Mouse (Mus musculus): Measurements from ENCODE around the gene Abcc4.

The Abcc4 gene

DNA sequence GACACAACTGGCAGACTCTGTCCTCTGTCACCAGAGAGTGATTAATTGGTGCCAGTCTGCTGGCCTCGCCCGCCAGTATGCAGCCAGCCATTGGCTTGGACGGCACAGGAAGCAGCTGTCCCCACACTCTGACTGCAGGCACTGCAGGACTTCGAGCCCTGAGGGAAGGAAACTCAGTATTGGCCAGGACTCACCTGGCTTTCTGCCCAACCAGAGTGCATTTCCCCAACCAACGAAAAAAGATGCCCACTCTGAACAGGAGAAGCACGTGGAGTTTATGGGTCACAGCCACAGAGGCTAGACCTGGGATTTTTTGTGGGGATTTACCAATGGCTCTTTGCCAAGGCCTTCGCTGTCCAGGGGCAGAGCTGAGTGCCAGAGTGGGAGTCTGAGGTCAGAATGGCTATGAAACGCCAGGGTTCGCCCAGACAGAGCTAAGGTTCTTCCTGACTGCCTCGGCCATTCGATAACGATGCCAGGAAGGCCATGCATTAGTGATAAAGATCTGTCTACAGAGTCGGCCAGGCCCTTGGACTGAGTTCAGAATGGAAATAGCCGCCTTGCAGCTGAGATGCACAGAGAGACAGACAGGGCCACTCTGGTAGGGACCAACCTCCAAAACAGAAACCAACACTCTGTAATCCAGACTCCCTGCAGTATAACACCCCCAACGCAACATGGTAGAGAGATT lies 70.4 kb downstream of the Abcc4 start:
- peak; percentile 91 for DNase-seq

DNA sequence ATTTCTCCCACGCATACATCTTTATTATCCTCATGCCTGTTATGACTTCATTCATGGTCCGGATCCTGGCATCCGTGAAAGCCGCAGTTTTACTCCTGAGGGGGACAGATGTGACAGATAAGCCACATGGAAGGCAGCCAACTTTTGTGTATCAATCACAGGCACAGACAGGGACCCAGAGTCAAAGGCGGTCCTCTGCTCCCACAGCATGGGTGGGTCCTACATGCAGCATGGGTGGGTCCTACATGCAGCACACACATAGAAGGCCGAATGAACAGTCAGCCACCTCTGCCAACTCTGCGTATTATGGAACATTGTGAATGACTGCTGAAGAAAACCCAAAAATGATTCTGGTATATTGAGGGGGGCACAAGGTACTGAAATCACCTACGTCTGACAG lies 76.4 kb downstream of the Abcc4 start:
- no peak for DNase-seq

DNA sequence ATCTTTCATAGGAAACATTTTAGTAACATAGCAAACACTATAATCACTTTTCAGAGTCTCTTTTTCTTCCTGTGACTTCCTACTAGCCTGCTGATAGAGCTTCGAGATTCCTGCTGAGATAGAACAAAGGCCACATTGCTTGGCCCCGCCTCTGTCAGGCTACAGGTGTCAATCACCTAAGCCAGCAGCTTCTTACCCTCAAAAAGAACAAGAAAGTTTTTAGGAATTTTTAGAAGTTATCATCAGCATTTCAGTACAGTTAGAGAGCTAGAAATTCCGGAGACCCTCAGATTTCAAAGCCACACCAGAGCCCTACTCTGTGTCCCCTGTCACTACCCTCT lies 84.6 kb downstream of the Abcc4 start:
- peak; percentile 24 for DNase-seq

DNA sequence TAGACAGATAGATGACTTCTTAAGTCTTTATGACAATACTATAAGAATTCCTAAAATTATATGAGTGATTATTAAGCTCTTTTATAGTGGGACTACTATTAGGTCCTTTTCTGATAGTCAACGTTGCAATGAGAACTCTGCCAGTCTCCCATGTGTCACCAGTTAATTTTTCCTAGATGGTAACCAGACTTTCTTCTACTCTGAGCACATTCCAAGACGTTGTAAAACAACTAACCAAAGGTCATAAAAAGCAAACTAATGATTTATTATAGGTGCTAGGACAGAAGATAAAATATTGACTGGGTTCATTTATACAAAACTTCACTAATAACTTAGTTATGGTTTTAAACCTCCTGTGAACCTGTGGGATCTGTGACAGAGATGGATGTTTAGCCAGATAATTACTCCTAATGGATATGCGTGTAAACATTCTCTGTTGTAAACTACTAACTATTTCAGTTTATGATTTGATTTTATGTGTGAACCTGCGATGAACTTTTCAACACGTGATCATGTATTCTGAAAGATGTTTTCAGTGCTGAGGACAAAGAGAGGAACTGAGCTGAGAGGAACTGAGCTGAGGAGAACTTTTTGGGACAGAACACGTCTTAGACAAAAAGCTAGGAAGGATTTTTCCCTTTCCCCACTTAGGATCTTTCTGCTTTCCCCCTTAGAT lies 85.1 kb downstream of the Abcc4 start:
- DNase-seq, result no peak

DNA sequence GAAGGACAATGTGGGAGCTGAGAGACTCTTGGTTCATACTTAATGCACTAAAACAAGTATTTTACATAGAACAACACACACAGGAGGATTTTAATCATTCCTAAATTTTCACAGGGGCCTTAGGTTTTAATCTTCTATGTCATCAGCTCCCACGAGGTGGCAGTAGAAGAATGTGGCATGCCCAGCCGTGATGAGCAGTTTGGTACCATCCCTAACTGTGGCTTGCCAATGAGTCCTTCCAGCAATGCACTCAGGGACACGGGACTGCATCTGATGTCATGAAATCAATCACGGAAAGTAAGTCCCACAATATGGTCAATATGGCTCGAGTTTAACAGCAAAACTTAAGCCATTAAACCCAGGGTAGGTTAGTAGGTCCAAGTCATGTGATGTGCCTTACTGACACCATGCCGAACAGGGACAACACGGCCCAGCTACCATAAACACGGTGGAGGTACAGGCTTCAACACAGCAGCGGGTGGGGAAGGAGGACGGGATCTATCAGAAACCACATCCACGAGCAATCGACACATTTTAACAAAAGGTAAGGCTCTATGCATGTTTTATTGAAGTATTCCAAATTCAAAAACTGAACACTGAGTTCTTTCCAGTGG lies 89.2 kb downstream of the Abcc4 start:
- peak; percentile 74 for DNase-seq

DNA sequence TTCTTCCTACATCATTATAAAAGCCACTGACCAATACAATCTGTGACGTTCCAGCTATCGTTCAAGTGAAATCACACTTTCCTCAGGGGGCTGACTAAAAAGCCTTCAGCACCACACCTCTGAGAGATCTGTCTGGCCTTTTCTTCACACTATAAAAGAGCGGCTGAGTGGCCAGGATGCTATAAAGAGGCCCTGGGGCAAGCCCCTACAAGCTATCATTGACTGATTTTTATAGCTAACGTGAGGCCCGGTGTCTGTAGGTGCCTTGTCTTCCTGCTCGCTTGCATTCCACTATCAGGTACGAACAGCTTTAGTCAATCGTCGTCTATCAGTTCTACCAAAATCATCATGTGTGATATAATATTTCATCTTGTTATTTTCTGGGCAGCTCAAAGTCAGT lies 92.3 kb downstream of the Abcc4 start:
- DNase-seq, result no peak

DNA sequence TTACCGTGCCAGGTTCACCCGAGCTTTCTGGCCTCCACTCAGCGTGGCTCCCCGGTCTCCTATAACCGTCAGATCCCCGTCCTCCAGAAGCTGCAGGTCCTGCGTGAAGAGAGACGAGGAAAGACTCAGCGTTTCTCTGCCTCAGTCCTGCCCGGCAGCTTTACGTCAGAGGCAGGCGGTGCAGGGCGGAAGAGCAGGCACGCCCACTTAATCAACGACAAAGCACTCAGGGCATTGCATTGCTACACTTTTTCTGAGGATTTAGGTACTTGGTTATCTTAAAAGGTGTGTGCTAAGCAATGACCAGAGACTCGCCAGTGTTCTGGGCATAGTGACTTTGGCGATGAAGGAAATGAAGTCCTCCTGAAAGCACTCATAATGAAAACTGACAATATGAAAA lies 94.3 kb downstream of the Abcc4 start:
- no peak for DNase-seq

DNA sequence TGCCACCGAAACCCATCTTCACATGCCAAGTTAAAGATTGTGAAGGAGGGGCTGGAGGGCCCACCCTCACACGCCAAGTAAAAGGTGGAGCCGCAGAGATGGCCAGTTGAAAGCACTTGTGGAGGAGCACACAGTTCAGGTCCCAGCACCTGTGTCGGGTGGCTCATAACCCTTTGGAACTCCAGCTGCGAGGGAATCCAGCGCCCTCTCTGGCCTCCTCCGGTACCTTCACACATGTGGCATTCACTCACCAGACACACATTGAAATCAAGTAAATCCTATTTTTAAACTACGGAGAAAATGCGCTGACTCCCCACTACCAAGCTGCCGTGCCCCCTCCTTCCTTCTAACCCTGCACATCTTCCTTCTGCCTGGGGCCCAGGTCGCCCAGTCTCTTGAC lies 95.2 kb downstream of the Abcc4 start:
- no peak for DNase-seq

DNA sequence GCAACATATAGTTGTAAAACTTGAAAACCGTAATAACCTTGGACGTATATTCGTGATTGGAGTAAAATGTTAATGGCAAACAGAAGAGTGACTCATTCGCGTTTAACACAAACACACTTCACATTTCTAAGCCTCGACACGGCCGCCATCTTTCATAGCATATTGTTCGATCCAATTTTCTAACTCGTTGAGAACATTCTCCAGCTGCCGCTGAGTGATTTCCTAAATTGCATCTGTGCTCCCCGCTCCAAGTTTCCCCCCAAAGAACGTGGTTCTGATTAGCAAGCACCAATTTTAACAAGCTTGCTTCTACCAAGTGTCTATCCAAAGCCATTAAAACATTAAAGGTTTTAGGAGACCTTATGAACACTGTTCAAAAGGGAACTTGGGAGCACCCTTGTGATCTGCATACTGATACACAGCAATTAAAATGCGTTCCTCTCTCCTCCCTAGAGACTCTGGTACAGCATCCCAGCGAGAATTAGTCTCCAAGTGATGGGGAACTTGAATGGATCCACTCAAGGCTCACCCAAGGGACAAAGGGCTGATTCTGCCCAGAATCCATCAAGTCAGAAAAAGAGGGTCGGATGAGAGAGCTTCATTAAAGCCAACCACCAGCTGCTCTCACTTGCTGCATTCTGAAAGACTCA lies 97.1 kb downstream of the Abcc4 start:
- no peak for DNase-seq

DNA sequence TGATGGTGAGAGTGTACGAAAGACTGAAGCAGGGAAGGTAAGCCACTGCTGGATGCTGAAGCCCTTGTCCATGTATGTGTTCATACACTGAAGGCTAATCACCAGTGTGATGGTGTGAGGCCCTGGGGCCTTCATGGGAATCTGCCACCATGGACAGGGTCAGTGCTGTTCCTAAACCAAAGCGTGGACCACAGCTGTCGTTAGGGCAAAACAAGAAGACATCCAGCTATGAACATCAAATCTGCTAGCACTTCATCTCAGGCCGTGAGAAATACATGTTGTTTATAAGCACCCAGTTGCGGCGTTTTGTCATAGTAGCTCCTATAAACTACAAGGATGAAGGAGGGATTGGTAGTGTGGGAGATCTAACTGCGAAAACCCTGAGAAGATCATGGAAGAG lies 97.7 kb downstream of the Abcc4 start:
- DNase-seq, result no peak

DNA sequence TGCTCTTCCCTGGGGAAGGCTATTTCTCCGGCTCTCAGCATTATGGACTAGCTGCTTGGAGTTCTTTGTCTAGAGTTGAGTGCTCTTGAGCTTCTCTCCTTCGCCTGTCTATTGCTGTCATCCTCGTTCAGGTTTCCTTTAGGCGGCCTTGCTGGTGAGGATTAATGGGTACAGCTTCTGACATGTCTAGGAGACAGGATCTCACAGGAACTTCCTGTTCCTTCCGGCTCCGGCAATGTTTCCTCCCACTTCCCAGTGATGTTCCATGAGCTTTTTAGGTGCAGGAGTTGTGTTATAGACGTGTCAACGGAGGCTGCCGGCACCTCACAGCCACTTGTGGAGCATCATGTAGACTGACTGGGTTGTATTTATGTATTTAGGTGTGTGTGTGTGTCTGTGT lies 99.5 kb downstream of the Abcc4 start:
- peak; percentile 18 for DNase-seq

DNA sequence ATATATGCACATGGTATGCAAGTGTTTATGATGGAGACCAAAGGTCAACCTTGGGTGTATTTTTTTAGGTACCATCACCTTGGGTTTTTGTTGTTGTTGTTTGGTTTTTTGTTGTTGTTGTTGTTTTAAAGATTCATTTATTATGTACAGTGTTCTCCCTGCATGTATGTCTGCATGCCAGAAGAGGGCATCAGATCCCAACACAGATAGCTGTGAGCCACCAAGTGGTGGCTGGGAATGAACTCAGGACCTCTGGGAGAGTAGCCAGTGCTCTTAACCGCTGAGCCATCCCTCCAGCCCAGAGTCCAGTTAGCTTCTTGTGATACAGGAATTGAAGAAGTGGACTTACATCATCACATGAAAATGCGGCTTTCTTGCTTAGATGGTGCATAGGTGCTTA lies 101.1 kb downstream of the Abcc4 start:
- DNase-seq, result no peak

DNA sequence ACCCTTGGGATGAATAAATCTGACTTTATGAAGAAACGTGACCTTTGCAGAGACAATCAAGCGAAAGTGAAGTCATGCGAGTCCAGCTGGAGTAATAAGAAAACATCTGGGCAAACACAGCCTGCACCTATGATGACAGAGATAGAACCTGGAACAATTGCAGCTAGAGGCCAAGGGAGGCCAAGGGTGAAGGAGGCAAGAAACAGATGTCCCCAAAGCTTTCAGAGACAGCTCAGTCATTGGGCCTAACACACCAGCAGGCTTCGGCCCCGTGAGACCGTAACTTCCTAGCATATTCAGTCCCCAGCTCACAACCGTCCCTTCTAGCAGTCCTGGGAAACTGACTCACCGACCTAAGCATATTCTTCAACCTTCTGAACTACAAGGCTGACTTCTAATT lies 104.0 kb downstream of the Abcc4 start:
- no peak for DNase-seq

DNA sequence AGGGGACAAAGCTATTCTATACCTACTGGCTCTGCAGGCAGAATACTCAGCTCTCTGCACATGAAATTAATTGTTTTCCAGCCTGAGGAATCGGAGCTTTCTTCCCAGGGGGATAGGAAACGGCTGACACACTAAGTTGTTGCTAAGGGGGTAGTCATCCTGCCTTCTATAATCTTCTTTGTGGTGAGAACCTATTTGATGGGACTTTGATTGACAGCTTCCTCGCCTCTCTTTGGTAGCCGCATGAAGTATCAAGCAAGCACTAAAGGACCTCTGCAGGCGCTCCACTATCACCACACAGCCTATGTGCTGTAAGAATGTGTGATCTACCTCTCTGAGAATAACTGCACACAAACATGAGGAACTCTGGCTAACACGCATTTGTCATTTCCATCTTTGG lies 105.3 kb downstream of the Abcc4 start:
- DNase-seq, result no peak

DNA sequence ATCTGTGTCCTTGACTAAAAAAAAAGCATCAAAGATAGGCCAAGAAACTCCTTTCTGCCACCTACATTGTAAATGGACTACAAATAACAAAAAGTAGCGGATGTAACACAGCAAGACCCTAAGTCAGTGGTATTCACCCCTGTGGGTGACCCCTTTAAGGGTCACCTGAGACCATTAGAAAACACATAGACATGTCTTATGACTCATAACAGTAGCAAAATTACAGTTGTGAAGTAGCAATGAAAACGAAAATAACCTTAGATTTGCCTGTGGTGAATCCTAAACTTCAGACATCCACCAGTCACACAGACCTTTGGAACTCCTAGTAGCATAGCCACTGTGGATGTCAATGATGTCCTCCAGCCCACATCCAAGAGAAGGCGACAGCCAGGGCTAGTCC lies 107.3 kb downstream of the Abcc4 start:
- DNase-seq, result no peak

DNA sequence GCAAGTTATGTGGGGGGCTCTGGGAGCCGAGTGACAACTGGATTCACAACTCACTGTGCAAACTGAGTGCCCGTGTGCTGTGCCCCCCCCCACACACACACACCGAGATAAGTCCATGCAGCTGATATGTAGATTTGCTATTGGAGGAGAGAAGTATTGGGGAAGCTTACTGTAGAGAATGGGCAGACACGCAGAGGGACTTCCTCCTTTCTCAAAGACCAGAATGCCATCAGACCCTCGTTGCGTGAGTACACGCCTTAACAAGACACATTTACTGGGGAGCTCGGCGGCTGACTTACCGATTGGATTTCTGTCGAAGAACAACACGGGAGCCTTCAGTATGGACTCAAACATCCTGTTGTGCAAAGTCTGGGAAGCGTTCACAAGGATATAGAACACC lies 111.6 kb downstream of the Abcc4 start:
- DNase-seq, result no peak

DNA sequence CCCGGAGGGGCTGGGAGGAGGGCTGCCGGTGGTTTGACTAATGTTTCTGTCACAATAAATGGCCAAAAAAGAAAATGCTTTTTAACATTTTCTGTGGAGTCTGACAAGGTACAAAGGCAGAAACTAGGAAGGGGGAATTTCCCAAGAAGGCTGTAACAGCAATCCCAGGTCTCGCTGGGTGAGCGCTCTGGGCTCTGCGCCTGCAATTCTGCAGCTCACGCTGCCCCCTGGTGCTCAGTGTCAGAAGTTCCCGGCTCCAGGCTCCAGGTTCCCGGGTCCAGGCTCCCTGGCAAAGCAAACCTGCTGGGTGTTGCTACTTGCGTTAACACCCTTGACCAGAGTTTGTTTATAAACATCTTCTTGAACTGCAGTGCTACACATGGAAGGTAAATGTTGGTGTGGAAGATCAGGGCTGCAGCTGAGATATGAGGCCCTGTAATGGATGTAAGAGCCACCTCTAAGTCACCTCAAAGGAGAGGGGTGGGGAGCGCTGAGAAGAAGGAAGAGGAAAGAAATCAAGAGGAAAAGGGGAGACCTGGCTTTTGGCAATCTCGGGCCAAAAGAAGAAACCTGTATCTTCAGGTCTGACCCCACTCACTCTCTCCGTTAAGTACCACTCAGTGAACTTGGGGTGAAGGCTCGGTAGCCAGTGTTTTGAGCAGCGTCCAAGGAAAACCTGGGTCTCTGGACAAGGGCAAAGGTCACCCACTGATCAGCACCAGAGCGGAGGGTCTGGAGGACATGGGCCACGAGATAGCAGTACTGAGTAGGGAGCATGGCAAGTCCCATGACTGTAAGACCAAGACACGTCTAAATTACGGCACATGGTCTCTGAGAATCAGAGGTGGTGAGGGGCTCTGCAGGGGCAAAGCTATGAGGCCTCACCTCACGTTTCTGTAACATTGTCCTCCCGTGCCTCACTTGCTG lies 114.3 kb downstream of the Abcc4 start:
- DNase-seq, result peak; percentile 82

DNA sequence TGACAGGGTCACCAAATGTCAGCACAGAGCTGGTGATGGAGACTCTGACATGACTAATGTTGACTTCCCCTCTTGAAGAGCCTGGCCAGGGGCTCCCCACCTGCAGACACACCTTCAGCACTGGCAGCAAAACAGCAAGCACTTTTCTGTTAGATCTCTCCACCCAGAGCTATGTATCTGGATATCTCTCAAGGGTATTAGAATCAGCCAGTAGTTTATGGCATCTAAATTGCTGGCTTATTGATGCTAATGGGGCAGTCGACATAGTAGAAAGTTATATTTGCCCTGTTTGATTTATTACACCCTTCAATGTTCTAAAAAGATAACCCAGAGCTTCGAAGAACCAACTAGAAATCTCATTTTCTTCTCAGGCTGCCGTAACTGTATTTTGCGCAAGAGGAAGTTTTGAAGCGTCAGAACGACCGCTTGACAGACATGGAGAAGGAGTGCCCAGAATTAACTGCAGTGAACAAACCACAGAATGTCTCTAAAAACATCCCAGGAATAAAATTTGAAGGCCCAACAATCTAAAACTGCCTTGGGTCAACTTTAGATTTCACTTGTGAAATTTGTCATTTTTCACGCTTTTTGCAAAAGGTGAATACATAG lies 123.6 kb downstream of the Abcc4 start:
- DNase-seq, result no peak

DNA sequence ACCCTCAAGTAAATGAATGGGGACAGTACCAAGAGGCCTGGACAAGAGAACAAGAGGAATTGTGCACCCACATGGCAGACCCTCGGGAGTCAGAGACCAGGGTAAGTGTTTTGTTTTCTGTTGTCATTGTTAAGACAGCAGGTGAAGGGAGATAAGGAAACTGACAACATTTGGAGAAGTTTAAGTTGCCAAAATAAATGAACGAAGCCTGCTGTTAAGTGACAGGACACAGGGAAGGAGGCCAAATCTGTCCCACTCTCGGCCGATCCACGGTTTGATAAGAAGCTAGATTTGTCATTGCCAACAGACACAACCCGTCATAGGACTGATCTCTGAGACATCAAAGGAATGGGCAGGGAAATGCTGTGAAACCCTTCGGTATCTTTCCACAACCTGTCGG lies 124.3 kb downstream of the Abcc4 start:
- DNase-seq, result no peak

DNA sequence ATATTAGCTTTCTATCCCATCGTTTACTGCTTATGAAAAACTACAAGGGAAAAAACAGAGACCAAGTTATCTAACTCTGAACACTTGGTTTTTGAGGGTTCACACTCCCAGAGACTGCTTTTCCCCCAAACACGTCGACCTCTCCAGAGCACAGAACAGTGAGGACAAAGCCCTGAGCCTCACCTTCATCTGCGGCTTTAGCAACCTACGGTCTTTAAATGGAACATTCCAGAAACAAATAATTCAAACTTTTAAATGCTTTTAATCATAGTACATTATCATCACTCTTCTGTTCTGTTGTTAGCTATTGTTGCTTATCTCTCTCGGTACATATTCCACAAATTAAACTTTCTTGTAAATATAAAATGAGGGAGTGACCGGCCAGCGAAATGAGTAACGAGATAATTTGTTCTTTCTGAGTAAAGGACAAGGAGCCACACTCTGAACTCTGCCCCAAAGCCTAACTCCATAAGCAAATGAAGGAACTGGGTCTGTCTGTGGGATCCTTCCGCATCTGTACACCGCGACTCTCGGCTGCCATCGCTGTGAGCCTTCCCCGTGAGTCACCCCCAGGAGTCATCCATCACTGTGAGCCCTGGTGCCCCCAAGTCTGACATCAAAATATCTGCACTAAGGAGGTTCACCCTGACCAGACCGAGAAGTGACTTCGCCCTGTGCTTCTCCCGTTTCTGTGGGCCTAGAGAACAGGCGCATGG lies 126.8 kb downstream of the Abcc4 start:
- DNase-seq, result no peak

DNA sequence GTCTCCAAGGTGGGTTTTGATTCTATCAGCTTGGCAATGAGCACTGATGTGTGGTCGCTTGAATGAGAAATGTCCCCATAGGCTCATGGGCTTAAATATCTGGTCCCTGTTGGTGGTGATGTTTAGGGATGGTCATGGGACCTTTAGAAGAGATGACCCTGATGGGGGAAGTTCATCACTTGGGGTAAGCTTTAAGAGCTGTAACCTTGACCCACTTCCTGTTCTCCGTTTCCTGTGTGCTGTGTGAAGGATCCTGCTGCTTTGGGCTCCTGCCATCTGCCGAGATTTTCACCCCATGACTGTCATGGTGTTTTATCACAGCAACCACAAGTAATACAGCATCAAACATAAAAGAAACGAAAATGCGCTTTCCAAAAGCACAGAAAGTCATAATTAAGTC lies 128.1 kb downstream of the Abcc4 start:
- no peak for DNase-seq

DNA sequence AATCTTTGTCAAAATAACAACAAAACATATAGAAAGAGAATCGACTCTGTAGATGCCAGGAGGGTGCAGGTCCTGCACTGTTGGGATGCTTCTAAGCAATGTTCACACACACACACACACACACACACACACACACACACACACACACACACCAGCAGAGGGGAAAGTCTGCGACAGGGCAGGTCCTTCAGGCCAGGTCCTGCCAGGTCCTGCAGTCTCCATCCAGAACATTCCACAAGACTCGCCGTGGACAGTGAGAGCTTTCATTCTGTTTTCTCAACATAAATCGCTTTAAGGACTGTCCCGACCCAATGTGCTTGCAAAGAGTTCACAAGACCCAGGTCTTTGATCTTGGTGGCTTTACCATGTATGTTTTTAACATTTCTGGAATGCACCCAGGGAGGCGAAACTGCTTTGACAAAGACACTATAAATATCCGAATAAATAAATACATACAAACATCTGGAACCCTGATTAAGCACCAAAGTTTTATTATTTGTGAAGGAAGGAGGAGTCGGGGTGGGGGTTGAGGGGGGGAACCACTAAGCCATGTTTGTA lies 133.3 kb downstream of the Abcc4 start:
- no peak for DNase-seq

All from kidney, postnatal 14 days (tissue).